Mouse (Mus musculus): ENCODE results near the gene Clybl. TPM values are rescaled to one million over a fixed set of nuclear protein-coding genes. Genes with fewer than 3 reads are reported as not detected.

The Clybl gene
- total and polyA plus RNA-seq, 3 experiments, result 16.5 to 25.7 (median 18.7) TPM

GRCm38 (mm10) chr14:122225479-122226132 is 44.1 kb downstream of the Clybl start:
- H3K27me3 ChIP-seq (replicated peaks), result no peaks in the 10 kb centered on the region
- H3K9ac ChIP-seq (ENCODE audit: insufficient read depth, low read depth), result no peak overlapping the region
- TF ChIP-seq TBP (conservative IDR thresholded peaks at IDR 0.05; ENCODE audit: low read depth, low read length), result no peak
- TF ChIP-seq HCFC1 (IDR thresholded peaks at IDR 0.05; ENCODE audit: low read depth, low read length), result no peak
- no peak for TF ChIP-seq NELFE (IDR thresholded peaks at IDR 0.05; ENCODE audit: low read depth, low read length)
- peak; percentile 43; the same call in 1 of the 2 replicates for TF ChIP-seq MAFK (IDR thresholded peaks at IDR 0.05; ENCODE audit: insufficient replicate concordance, low read length)
- no peak overlapping the region for H3K4me3 ChIP-seq (replicated peaks in 1 of 3; ENCODE audit: low read depth in 2 of 3, low read length in 2 of 3, poor library complexity in 1 of 3)
- peaks cover 4 to 12% of the 10 kb centered on the region in 2 experiments; a peak in 2 of 4 replicates for H3K4me1 ChIP-seq (ENCODE audit: control insufficient read depth in 1 of 2, insufficient read depth in 2 of 2)
- no peaks in the 10 kb centered on the region for H3K9me3 ChIP-seq (replicated peaks; ENCODE audit: low read length)
- in situ Hi-C loops (cut with MboI; ENCODE audit: low pct_ligation_motif_present, low pct_unique_long_range_greater_than_20kb, low sequenced_read_pairs) (no loop called here), dilution Hi-C loops (cut with MboI; ENCODE audit: extremely low pct_ligation_motif_present, extremely low pct_unique_long_range_greater_than_20kb, low sequenced_read_pairs) (no loop called here)
- H3K36me3 ChIP-seq (replicated peaks in 1 of 2; ENCODE audit: control insufficient read depth in 1 of 2, insufficient read depth in 1 of 2, low read length in 1 of 2), result peaks cover 0 to 3% of the 10 kb centered on the region in 2 experiments
- no peak overlapping the region for H3K4me2 ChIP-seq (ENCODE audit: insufficient read depth, low read depth, poor library complexity, severe bottlenecking)
- H3K27ac ChIP-seq (ENCODE audit: insufficient read depth, low read depth), result no peak overlapping the region
- no peak for DNase-seq (ENCODE audit: extremely low read depth)
- no peaks in the 10 kb centered on the region for H3K79me2 ChIP-seq (replicated peaks; ENCODE audit: control insufficient read depth, extremely low read depth, insufficient read depth, poor library complexity, severe bottlenecking)

GRCm38 (mm10) chr14:122226133-122226515 is 44.6 kb downstream of the Clybl start:
- no peak overlapping the region for H3K4me3 ChIP-seq (replicated peaks in 1 of 3; ENCODE audit: low read depth in 2 of 3, low read length in 2 of 3, poor library complexity in 1 of 3)
- dilution Hi-C loops (cut with MboI; ENCODE audit: extremely low pct_ligation_motif_present, extremely low pct_unique_long_range_greater_than_20kb, low sequenced_read_pairs), result no loop called here
- in situ Hi-C loops (cut with MboI; ENCODE audit: low pct_ligation_motif_present, low pct_unique_long_range_greater_than_20kb, low sequenced_read_pairs), result no loop called here

GRCm38 (mm10) chr14:122226666-122227453 is 45.4 kb downstream of the Clybl start:
- no peaks in the 10 kb centered on the region for H3K79me2 ChIP-seq (replicated peaks; ENCODE audit: control insufficient read depth, extremely low read depth, insufficient read depth, poor library complexity, severe bottlenecking)
- peaks cover 0 to 3% of the 10 kb centered on the region in 2 experiments for H3K36me3 ChIP-seq (replicated peaks in 1 of 2; ENCODE audit: control insufficient read depth in 1 of 2, insufficient read depth in 1 of 2, low read length in 1 of 2)
- H3K27me3 ChIP-seq (replicated peaks), result no peaks in the 10 kb centered on the region
- TF ChIP-seq CHD1 (IDR thresholded peaks at IDR 0.05; ENCODE audit: low read depth, low read length), result no peak
- TF ChIP-seq UBTF (IDR thresholded peaks at IDR 0.05; ENCODE audit: low read depth, low read length), result no peak
- TF ChIP-seq MYC (IDR thresholded peaks at IDR 0.05; ENCODE audit: low read depth, low read length), result no peak
- no peak for TF ChIP-seq PAX5 (IDR thresholded peaks at IDR 0.05; ENCODE audit: low read length)
- TF ChIP-seq EP300 (IDR thresholded peaks at IDR 0.05; ENCODE audit: low read length), result no peak
- no peak for TF ChIP-seq MXI1 (IDR thresholded peaks at IDR 0.05; ENCODE audit: low read depth, low read length)
- no peak for TF ChIP-seq TBP (conservative IDR thresholded peaks at IDR 0.05; ENCODE audit: low read depth, low read length)
- no peak for TF ChIP-seq GABPA (IDR thresholded peaks at IDR 0.05; ENCODE audit: insufficient replicate concordance, low read depth, low read length)
- TF ChIP-seq MAFK (IDR thresholded peaks at IDR 0.05; ENCODE audit: insufficient replicate concordance, low read length), result no peak
- no peak for TF ChIP-seq CHD2 (IDR thresholded peaks at IDR 0.05; ENCODE audit: low read length)
- TF ChIP-seq ZNF384 (IDR thresholded peaks at IDR 0.05; ENCODE audit: low read depth, low read length), result no peak
- no peak for TF ChIP-seq HCFC1 (IDR thresholded peaks at IDR 0.05; ENCODE audit: low read depth, low read length)
- TF ChIP-seq SMC3 (IDR thresholded peaks at IDR 0.05; ENCODE audit: low read depth, low read length), result no peak
- TF ChIP-seq CTCF (conservative IDR thresholded peaks at IDR 0.05 in 1 of 2, IDR thresholded peaks at IDR 0.05 in 1 of 2; ENCODE audit: low read depth in 2 of 2, low read length in 2 of 2), result no peak
- no peak for TF ChIP-seq ZC3H11A (IDR thresholded peaks at IDR 0.05; ENCODE audit: low read depth, low read length)
- no peak for TF ChIP-seq SIN3A (IDR thresholded peaks at IDR 0.05; ENCODE audit: low read length)
- TF ChIP-seq MAZ (IDR thresholded peaks at IDR 0.05; ENCODE audit: low read depth, low read length), result no peak
- no peaks in the 10 kb centered on the region for H3K9me3 ChIP-seq (replicated peaks; ENCODE audit: low read length)
- H3K4me3 ChIP-seq (replicated peaks in 1 of 3; ENCODE audit: low read depth in 2 of 3, low read length in 2 of 3, poor library complexity in 1 of 3), result no peak overlapping the region
- dilution Hi-C loops (cut with MboI; ENCODE audit: extremely low pct_ligation_motif_present, extremely low pct_unique_long_range_greater_than_20kb, low sequenced_read_pairs), result no loop called here
- no peak overlapping the region for H3K27ac ChIP-seq (ENCODE audit: insufficient read depth, low read depth)
- DNase-seq (ENCODE audit: extremely low read depth), result no peak
- H3K4me1 ChIP-seq (ENCODE audit: control insufficient read depth in 1 of 2, insufficient read depth in 2 of 2), result peaks cover 4 to 12% of the 10 kb centered on the region in 2 experiments; a peak in 2 of 4 replicates
- H3K4me2 ChIP-seq (ENCODE audit: insufficient read depth, low read depth, poor library complexity, severe bottlenecking), result no peak overlapping the region
- H3K9ac ChIP-seq (ENCODE audit: insufficient read depth, low read depth), result no peak overlapping the region
- in situ Hi-C loops (cut with MboI; ENCODE audit: low pct_ligation_motif_present, low pct_unique_long_range_greater_than_20kb, low sequenced_read_pairs), result no loop called here

More at GRCm38 (mm10) chr14:122226133-122226515, 44.6 kb downstream of the Clybl start:
- Histone ChIP-seq H3K27ac (ENCODE audit: insufficient read depth, low read depth) (no peak overlapping the region), H3K4me2 (ENCODE audit: insufficient read depth, low read depth, poor library complexity, severe bottlenecking) (no peak overlapping the region), H3K9me3 (replicated peaks; ENCODE audit: low read length) (no peaks in the 10 kb centered on the region), H3K36me3 (replicated peaks in 1 of 2; ENCODE audit: control insufficient read depth in 1 of 2, insufficient read depth in 1 of 2, low read length in 1 of 2) (peaks cover 0 to 3% of the 10 kb centered on the region in 2 experiments), H3K79me2 (replicated peaks; ENCODE audit: control insufficient read depth, extremely low read depth, insufficient read depth, poor library complexity, severe bottlenecking) (no peaks in the 10 kb centered on the region), H3K9ac (ENCODE audit: insufficient read depth, low read depth) (no peak overlapping the region), H3K27me3 (replicated peaks) (no peaks in the 10 kb centered on the region), H3K4me1 (ENCODE audit: control insufficient read depth in 1 of 2, insufficient read depth in 2 of 2) (peaks cover 4 to 12% of the 10 kb centered on the region in 2 experiments; a peak in 2 of 4 replicates)
- TF ChIP-seq UBTF (IDR thresholded peaks at IDR 0.05; ENCODE audit: low read depth, low read length) (no peak), MXI1 (IDR thresholded peaks at IDR 0.05; ENCODE audit: low read depth, low read length) (no peak), TCF12 (IDR thresholded peaks at IDR 0.05; ENCODE audit: low read depth, low read length) (no peak)
- DNase-seq (ENCODE audit: extremely low read depth), result no peak

Data from CH12.LX (cell line).